Mouse (Mus musculus): ENCODE measurements around the gene Tmem25.
"Not testable (repeated sequence)": the region's sequence is repeated elsewhere in the genome, so short reads cannot be mapped to it uniquely, and the experiment has no call there.

Tmem25 gene

DNA sequence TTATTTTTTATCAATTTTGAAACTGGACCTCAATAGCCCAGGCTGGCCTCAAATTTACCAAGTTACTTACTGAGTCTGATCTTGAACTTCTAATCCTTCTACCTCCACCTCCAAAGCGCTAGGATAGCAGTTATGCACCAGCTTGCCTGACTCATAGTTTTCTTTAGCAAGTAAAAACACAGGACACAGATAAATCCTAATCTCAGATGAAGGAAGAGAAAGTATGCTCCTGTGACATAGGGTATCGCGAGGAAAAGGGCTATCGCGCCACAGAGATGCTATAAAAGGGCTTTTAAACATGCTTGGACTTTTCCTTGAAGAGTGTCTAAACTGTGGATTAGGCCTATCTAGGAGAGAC, 26.7 kb downstream of the Tmem25 start:
- DNase-seq: no peak

DNA sequence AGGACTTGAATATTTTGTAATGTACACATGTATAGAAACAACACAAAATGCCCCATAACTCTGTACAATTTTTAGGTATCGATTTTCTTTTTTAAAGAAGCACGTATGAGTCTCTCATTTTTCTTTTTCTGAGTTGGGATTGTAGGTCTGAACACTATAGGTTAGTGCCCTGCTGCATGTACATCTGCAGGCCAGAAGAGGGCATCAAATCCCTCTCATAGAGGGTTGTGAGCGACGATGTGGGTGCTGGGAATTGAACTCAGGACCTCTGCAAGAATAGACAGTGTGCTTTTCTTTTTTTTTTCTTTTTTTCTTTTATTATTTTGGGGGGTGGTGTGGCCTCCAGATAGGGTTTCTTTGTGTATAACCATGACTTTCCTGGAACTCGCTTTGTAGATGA, 27.7 kb downstream of the Tmem25 start:
- DNase-seq: no peak

DNA sequence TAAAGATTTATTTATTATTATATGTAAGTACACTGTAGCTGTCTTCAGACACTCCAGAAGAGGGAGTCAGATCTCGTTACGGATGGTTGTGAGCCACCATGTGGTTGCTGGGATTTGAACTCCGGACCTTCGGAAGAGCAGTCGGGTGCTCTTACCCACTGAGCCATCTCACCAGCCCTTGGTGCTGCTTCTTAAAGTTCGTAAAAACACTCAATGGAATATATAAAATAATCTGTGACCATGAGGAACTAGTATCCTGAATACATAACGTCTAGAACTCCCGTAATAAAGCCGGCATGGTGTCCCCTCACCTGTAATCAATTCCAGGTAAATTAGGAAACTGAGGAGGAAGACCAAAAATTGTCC, 31.1 kb downstream of the Tmem25 start:
- DNase-seq: not testable (repeated sequence)

DNA sequence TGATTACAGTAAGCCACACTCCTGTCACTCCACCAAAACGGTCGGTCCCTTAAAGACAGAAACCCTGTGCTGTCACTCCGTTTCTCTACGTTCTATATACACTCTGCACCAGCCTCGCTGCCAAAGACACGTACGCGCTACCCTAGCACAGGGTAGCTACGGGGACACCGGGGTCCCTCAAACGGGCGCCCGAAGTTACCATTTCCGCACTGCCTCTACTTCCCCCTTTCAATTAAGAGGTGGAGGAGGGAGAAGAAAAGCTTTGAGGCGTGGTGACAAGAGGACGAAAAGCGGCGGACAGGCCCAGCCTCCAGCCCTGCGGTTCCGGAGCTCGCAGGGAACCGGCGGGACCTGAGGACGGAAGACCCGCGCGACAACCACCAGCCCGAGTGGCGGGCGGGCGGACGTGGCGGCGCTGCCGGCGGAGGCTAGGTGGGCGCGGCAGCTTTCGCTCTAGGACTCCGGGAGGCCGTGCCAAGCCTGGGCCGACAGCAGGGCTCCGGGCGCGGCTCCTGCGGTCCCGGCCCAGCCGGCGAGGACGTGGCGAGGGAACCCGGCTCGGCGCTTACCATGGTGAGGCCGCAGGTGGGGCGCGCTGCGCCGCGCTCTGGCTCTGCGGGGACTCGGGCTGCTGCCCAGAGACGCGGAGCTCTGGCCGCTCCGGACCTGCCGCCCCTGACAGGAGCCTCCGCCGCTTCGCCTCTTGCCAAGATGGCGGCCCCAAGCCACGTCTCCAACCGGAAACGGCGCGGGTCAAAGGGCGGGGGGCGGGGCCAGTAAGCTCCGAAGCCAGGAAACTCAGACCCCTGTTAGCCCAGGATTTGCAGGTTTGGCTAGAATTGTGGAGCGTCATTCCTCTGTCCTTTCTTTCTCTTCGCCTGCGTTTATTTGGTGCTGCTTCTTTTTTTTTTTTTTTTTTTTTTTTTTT, 31.7 kb downstream of the Tmem25 start, which contains the start of the genes Arcn1 and Ift46:
Arcn1 (minus strand) TSS at position 745 of the 928 bp plus-strand sequence.
Ift46 (plus strand) TSS at position 808 of the 928 bp plus-strand sequence.
- peak; percentile 85 for DNase-seq

DNA sequence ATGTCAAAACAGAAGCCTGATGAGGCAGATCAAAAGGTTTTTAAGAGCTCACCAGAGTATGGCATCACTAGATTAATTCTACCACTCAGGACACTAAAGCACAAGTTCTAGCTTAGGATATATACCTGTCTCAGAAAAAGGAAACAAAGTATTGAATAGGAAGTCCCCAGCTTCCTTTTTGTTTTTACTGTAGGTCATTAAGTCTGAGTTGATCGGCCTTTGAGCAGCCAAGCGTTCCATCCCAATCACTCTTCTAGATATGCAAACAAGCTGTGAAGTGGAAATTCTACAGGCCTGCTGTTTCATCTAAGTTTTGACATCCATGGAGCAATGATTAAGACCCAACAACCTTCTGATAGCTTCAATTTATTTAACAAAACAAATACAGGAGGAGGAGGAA, 38.2 kb downstream of the Tmem25 start:
- DNase-seq: no peak

DNA sequence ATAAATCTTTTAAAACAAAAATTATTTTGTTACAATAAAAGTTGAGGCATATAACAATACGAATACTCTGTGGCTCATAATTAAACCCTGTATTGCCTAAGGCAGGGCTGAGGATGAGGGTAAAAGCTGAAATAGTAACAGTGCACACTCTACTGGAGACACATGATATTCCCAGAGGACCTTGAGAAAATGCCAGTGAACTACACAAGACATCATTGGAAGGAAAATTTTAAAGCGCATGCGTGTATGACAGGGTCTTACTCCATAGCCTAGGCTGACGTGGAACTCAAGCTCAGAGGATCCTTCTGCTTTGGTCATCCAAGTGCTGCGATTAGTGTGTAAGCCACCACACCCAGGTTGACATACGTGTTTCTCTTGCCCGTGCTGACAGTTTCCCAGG, 50.6 kb downstream of the Tmem25 start:
- DNase-seq: no peak

DNA sequence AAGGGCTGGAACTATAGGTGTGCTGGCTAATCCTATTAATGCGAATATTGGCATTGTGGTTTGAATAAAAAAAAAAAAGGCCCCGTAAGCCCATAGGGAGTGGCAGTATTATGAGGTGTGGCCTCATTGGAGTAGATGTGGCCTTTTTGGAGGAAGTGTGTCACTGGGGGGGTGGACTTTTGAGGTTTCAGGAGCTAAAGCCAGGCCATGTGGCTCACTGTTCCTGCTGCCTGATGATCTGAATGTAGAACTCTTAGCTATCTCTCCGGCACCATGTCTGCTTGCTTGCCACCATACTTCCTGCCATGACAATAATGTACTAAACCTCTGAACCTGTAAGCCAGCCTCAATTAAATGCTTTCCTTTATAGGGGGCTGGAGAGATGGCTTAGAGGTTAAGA, 51.8 kb downstream of the Tmem25 start:
- no peak for DNase-seq

DNA sequence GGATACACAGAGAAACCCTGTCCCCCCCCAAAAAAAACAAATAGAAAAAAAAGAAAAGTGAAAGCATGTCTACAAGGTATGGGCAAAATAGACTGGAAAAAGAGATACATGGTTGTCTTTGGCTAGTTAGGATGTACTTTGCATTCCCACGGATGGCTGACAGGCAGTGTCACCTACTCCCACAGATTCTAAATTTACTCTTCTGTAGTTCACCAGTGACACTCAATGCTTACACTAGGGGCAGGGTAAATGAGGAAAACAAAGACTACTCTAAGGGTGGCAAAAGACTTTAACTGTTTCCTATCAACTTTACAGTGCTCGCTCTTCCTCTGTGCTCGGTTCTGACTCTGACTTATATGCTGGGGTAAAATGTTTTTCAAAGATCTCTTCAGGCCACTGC, 52.4 kb downstream of the Tmem25 start:
- no peak for DNase-seq

DNA sequence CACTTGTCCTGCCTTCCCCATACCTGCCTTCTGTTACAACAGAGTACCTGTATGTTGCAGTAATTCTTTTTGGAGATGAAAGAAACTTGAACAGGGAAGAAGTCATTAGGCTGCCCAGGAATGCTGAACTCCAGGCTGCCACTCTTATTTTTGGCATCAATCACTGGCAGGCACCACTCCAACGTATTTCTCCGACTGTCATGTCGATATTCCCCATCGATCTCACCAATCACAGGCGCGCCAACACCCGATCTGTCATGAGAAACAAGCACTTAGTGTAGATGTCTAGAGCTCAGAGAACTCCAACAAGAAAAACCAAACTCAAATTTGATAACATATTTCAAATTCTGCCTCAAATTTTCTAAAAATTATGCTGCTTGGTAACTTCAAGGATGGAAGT, 53.7 kb downstream of the Tmem25 start:
- DNase-seq: no peak

Data from thymus, postnatal 4 days (tissue).